Mouse (Mus musculus) urinary bladder, postnatal 0 days (tissue): ENCODE results near the gene Washc2. TPM values are rescaled to one million over a fixed set of nuclear protein-coding genes. Genes with fewer than 3 reads are reported as not detected.

Experiments used
- polyA plus RNA-seq: library from polyadenylated mRNA; unstranded; fragments of >200 nt; fragmentation: Nextera tagmentation; extraction: Ambion mirVana; gene quantifications from 2 replicates; pipeline ENCODE4 v1.2.1, GENCODE M21; 2015

The Washc2 gene
- 22.2 and 23.6 TPM in 2 replicates for polyA plus RNA-seq

GRCm38 (mm10) chr6:116207729-116208534 lies at the start of gene Washc2:
Gene Washc2 (plus strand): TSS chr6:116208038.

GRCm38 (mm10) chr6:116193394-116194393 lies 14.1 kb upstream of the Washc2 start, which contains the start of gene Tmcc1:
Gene Tmcc1 (minus strand): TSS chr6:116193486.

GRCm38 (mm10) chr6:116264018-116264651 lies 56.3 kb downstream of the Washc2 start, which contains the start of gene Zfand4:
Gene Zfand4 (plus strand): TSS chr6:116264222.

Other genes starting within 250 kb of the Washc2 start
- gene Plxnd1, start 213.0 kb upstream of the Washc2 start, polyA plus RNA-seq: 8.4 and 8.5 TPM in 2 replicates
- 8.8 and 10.0 TPM in 2 replicates for gene Tmcc1, start 14.6 kb upstream of the Washc2 start, polyA plus RNA-seq
- gene Zfand4, start 56.2 kb downstream of the Washc2 start, polyA plus RNA-seq: 2.1 and 2.4 TPM in 2 replicates
- gene March8, start 130.0 kb downstream of the Washc2 start, polyA plus RNA-seq: 25.7 and 26.9 TPM in 2 replicates